Mouse (Mus musculus): ENCODE measurements around the gene Maf.

DNA sequence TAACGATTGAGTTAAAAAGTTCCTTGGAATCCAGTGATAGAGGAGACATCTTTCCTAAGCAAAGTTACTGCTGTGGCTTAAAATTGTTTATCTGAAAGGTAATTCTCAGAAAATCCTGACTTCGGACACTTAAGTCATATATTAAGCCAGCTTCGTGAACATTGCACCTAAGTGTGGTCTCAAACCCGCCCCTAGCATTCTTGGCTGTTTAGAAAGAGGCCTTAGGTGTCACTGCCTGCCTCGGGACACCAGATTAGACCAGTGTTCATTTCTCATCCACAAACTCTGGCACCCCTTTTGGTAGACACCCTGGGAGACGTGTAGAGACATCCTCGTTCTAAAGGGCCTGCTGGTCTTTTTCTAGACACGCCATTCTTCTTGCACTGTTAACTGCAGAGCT lies 2.3 kb upstream of the Maf start:
- TF ChIP-seq CTCF (conservative IDR thresholded peaks at IDR 0.05; ENCODE audit: insufficient read depth, insufficient read length, low read depth, low read length) (no peak), POLR2A (IDR thresholded peaks at IDR 0.05; ENCODE audit: low read depth, low read length) (no peak)
